Mouse (Mus musculus) erythroid progenitor cell, adult 5-6 weeks (primary cell): ENCODE results near the gene Gm42791. TPM values are rescaled to one million over a fixed set of nuclear protein-coding genes. Genes with fewer than 3 reads are reported as not detected.

Source experiments
- ATAC-seq: replicated peaks from 2 replicates; pipeline ENCODE4 v1.8.0; 2016; ENCODE audit warnings: moderate number of reproducible peaks, mild to moderate bottlenecking, moderate TSS enrichment, inconsistent platforms; ENCODE audit not compliant: poor library complexity, low FRiP score, severe bottlenecking
- total RNA-seq, 2 experiments: library from RNA; stranded (forward) in 1 of 2; stranded (reverse) in 1 of 2; fragments of 150-400 nt in 1 of 2; fragments of 186-747, 209-891 nt in 1 of 2; gene quantifications; 2 replicates each; pipeline versions ENCODE4 v1.2.3 to v1.2.4; 2015 to 2017; ENCODE audit warnings: low replicate concordance in 2 of 2

The Gm42791 gene
- total RNA-seq, 2 experiments from 2014 or later = not detected

DNA sequence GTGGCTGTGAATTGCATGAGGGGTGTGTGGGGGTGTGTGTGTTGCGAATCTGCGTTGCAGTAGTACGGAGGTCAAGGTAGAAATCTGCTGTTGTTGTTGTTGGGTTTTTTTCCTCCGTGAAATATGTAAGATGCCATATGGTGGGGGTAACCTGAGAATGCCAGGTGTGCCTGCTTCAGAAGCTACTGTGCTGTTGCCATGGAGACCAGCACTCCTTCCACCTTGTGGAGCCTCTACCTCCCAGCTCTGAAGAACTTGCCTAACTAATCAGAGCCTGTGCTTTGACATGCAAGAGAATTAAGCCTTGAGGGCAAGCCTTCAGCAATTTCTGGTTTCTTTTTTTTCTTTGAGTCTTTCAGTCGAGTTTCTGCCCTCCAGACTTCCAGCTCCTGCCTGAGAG lies 140.8 kb downstream of the Gm42791 start:
- no peak for ATAC-seq

GRCm38 (mm10) chr5:148849516-148849915 lies 145.4 kb downstream of the Gm42791 start:
- ATAC-seq = no peak

GRCm38 (mm10) chr5:148847032-148847431 lies 147.9 kb downstream of the Gm42791 start:
- ATAC-seq = no peak

Other genes with a start within 250 kb of the Gm42791 start
- 28.5 and 40.2 TPM in 2 replicates for gene Katnal1, start 65.8 kb downstream of the Gm42791 start, total RNA-seq (2015; ENCODE audit: low replicate concordance)
- 47.7 and 54.4 TPM in 2 replicates for gene Katnal1, start 65.8 kb downstream of the Gm42791 start, total RNA-seq (2017; ENCODE audit: low replicate concordance)
- 26.4 and 42.9 TPM in 2 replicates for gene Uspl1, start 189.2 kb upstream of the Gm42791 start, total RNA-seq (2015; ENCODE audit: low replicate concordance)
- gene Uspl1, start 189.2 kb upstream of the Gm42791 start, total RNA-seq (2017; ENCODE audit: low replicate concordance) = 22.1 and 31.8 TPM in 2 replicates
- gene Hmgb1, start 189.3 kb upstream of the Gm42791 start, total RNA-seq (2015; ENCODE audit: low replicate concordance) = 681 and 819 TPM in 2 replicates
- 585 and 610 TPM in 2 replicates for gene Hmgb1, start 189.3 kb upstream of the Gm42791 start, total RNA-seq (2017; ENCODE audit: low replicate concordance)